Mouse (Mus musculus): ENCODE results near the gene Fdx1l.
"Not testable (repeated sequence)": the region's sequence is repeated elsewhere in the genome, so short reads cannot be mapped to it uniquely, and the experiment has no call there.

The Fdx1l gene

GRCm38 (mm10) chr9:21067006-21067684, 6.3 kb downstream of the Fdx1l start, which contains the start of gene Zglp1:
Zglp1 (minus strand) TSS chr9:21067093.
- no peak for DNase-seq

- DNase-seq: no peak
Observed at GRCm38 (mm10) chr9:21062928-21063327, 10.5 kb downstream of the Fdx1l start.

GRCm38 (mm10) chr9:21051578-21051977, 21.8 kb downstream of the Fdx1l start:
- no peak for DNase-seq

GRCm38 (mm10) chr9:21045235-21045634, 28.2 kb downstream of the Fdx1l start:
- no peak for DNase-seq

- DNase-seq: not testable (repeated sequence)
Observed at GRCm38 (mm10) chr9:21044785-21045184, 28.6 kb downstream of the Fdx1l start.

- no peak for DNase-seq
Observed at GRCm38 (mm10) chr9:21043563-21043962, 29.9 kb downstream of the Fdx1l start.

- DNase-seq: no peak
Observed at GRCm38 (mm10) chr9:21041308-21041707, 32.1 kb downstream of the Fdx1l start.

- DNase-seq: no peak
Observed at GRCm38 (mm10) chr9:21039779-21040178, 33.6 kb downstream of the Fdx1l start.

- DNase-seq: no peak
Observed at GRCm38 (mm10) chr9:21037481-21037891, 35.9 kb downstream of the Fdx1l start.

- no peak for DNase-seq
Observed at GRCm38 (mm10) chr9:21036666-21037065, 36.7 kb downstream of the Fdx1l start.

GRCm38 (mm10) chr9:21036161-21036560, 37.3 kb downstream of the Fdx1l start:
- DNase-seq: no peak

- no peak for DNase-seq
Observed at GRCm38 (mm10) chr9:21035586-21035985, 37.8 kb downstream of the Fdx1l start.

GRCm38 (mm10) chr9:21034481-21035085, 38.8 kb downstream of the Fdx1l start:
- DNase-seq: peak; percentile 53

GRCm38 (mm10) chr9:21033136-21033535, 40.3 kb downstream of the Fdx1l start:
- DNase-seq: peak; percentile 74

- DNase-seq: no peak
Observed at GRCm38 (mm10) chr9:21032491-21032890, 40.9 kb downstream of the Fdx1l start.

- DNase-seq: peak; percentile 58
Observed at GRCm38 (mm10) chr9:21031896-21032351, 41.5 kb downstream of the Fdx1l start, which contains the start of gene Icam5. Icam5 (plus strand) TSS chr9:21032073.

GRCm38 (mm10) chr9:21031251-21031895, 42.0 kb downstream of the Fdx1l start:
- peak; percentile 73 for DNase-seq

- DNase-seq: peak; percentile 92
Observed at GRCm38 (mm10) chr9:21030781-21031250, 42.6 kb downstream of the Fdx1l start.

- peak; percentile 28 for DNase-seq
Observed at GRCm38 (mm10) chr9:21030055-21030600, 43.3 kb downstream of the Fdx1l start.

- DNase-seq: peak; percentile 89
Observed at GRCm38 (mm10) chr9:21029291-21030054, 43.9 kb downstream of the Fdx1l start, which contains the start of gene Icam4. Icam4 (plus strand) TSS chr9:21029373.

- DNase-seq: no peak
Observed at GRCm38 (mm10) chr9:21028560-21029110, 44.8 kb downstream of the Fdx1l start.

- DNase-seq: no peak
Observed at GRCm38 (mm10) chr9:21027774-21028290, 45.6 kb downstream of the Fdx1l start.

Measured in thymus, postnatal 4 days (tissue).